Mouse (Mus musculus): ENCODE results near the gene Helz2. TPM values are rescaled to one million over a fixed set of nuclear protein-coding genes. Genes with fewer than 3 reads are reported as not detected.
A peak's percentile ranks its signal among the peaks of the same experiment; 100 is the strongest.
"Not testable (repeated sequence)": the region's sequence is repeated elsewhere in the genome, so short reads cannot be mapped to it uniquely, and the experiment has no call there.

The Helz2 gene
- polyA plus RNA-seq, 3 experiments from 2014 or later = 15.5 to 19.9 (median 17.9) TPM

DNA sequence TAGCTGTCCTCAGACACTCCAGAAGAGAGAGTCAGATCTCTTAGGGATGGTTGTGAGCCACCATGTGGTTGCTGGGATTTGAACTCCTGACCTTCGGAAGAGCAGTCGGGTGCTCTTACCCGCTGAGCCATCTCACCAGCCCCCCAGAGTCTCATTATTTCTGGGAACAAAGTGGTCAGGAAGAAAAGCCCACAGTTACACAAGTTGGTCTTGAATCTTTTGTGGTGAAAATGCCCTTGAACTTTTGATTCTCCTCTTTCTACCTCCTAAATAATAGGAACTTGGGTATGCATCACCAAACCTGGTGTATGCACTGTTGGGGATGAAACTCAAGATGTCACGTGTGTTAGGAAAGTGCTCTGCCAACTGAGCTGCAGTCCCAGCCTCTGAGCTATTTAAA lies 49.9 kb downstream of the Helz2 start:
- ATAC-seq = no peak

DNA sequence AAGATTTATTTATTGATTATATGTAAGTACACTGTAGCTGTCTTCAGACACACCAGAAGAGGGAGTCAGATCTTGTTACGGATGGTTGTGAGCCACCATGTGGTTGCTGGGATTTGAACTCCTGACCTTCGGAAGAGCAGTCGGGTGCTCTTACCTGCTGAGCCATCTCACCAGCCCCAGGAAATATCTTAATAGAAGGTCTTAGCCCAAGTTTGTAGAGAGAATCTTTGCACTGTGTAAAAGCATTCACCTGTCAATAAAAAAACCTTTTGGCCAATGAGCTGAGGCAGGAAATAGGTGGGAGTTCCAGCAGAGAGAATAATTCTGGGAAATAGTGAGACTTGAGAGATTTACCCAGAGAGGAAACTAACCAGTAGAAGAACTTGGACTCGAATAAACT lies 50.4 kb downstream of the Helz2 start:
- ATAC-seq = not testable (repeated sequence)

DNA sequence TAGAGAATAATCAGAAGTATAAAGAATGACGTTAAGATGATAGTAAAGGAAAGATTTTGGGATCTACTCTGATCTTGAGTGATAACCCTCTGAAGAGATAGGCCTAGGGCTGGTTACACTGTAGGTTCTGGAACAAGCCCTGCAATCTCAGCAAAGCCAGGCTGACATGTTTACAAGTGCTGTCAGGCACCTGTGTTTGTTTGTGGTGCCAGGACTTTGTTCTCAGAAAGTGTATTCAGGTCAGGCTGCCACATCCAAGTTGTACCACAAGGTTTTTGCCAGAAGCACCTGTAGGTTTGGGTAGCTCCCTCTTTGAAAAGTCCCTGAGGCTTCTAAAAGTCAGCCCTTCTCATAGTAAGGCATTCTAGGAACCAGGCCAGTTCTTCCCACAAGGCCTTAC lies 52.5 kb downstream of the Helz2 start:
- ATAC-seq = no peak

DNA sequence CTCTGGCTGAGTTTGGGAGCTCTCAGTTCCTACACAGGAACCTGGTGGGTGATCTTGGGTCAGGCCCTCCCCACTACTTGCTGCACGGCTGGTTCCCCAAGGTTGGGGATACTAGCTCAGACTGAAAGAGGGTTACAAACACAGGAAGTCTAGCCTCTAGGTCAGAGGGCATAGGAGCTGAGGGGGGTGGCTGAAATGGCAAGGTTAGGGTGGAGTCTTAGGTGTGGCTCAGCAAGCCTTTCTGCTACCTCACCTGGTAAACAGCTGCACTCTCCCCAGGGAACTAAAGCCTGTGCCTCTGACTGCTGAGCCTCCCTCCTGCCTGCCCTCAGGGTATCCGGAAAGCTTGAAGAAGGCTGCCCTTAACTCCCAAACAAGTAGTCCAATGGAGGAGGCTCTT lies 53.1 kb downstream of the Helz2 start:
- ATAC-seq = no peak

DNA sequence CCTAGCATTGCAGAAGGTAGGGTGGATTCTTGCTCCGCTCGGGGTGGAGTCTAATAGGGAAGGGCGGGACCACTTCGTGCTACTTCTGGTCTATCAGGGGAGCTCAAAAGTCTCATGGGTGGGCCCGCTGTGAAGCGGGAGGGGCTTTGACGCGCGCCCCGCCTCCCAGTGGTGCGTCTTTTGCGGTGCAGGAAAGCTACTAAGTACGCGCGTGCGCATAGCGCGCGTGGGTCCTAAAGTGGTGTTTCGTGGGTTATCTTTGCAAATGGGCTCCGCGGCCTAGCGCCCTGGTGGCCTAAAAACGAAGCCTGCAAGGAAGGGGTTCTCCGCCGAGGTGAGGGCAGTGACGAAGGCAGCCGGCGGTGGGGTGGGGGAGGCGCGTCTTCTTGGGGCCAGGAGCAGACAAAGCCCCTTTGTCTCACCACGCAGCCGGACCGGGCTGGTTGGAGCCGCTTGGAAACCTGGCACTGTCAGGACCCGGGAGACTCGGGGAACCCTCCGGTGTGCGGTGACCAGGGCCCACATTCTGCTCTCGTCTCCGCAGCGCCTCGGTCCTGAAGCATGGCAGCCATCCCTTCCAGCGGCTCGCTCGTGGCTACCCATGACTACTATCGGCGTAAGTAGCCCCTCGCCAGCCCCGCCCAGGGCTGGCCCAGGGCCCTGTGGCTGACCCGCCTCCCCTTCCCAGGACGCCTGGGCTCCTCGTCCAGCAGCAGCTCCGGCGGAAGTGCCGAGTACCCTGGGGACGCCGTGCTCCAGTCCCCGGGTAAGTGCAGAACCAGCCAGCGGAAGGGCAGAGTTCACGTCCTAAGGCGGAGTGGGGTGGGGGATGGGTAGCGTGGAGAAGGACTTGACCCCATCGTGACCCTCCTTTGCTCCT lies 54.5 kb downstream of the Helz2 start, which contains the start of gene Ppdpf:
TSS of gene Ppdpf (plus strand) at position 127 of the 880 bp plus-strand sequence.
- peak; percentile 92 for ATAC-seq

DNA sequence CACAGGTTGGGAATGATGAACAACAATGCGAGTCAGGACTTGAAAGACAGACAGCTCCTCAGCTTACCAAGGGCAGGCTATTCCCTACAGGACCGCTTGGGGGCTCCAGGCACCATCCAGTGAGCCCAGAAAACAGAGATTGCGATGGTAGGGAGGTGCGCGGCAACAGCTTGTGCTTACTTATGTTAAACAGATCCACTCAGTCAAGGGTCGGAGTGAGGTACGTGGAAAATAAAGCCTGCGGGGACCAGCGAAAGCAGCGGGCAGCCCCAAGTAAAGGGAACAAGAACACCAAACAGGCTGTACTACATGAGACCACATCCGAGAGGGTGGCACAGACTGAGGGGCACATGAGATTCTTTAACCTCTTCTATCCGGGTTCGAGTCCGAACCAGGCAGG lies 55.2 kb downstream of the Helz2 start:
- ATAC-seq = peak; percentile 73

DNA sequence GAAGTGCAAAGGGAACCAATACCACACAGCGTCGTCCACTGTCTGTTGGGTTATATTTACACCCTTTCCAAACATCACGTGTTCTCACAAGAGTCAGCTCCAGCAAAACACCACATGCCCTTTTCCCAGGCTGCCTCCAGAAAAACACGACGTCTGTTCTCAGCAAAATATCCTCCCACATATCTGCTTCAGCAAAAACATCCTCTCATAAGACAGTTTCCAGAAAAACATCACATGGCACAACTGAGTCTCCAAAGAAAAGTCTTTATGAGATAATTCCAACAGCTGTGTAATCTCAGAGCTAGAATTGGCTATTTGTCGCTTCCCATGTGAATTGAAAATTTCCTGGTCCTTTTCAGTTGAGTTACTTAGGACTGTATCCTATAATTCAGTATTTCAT lies 60.9 kb downstream of the Helz2 start:
- no peak for ATAC-seq

DNA sequence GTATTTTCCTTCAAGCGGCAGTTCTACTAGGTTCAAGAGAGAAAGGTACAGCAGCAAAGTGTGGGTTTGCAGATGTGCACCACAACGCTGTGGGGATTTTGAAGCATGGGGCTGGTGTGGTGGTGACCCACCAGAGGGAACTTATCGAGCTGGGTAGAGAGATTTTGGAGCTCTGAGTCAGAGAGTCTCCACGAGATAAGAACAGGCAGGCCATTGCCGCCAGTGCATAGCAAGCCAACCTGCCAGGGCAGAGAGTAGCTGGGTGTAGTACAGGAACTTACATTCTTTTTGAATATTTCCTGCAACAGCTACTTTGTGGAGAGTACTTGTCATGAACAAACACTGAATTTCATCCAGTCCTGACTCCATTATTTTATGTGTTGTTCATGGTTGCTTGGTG lies 63.4 kb downstream of the Helz2 start:
- ATAC-seq = no peak

DNA sequence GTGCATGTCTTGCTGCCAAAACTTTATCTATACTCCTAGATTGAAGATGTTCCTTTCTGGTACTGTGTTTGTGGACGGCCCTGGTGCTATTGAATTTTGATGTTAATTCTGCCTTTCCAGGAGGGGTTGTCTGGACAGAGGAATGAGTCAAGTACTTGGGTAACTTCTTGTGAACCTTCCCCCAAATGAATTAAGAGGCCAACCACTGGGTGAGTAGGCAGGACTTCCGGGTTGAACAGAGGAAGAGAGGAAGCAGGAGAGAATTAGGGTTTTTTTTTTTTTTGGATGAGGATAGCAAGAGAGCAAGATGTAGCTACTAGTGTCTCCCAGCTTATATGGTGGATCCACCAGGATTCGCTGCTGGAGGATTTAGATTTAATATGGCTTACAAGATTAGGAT lies 63.8 kb downstream of the Helz2 start:
- no peak for ATAC-seq

Other genes with a start within 250 kb of the Helz2 start
- gene Chrna4, start 198.5 kb downstream of the Helz2 start, polyA plus RNA-seq (2017; shearing (Covaris generic)) = not detected
- under 1 TPM in 1 of 3 experiments, not detected in 2; 0.19 TPM for gene Kcnq2, start 106.7 kb downstream of the Helz2 start, polyA plus RNA-seq (2017; shearing (Covaris generic))
- not detected for gene Eef1a2, start 85.0 kb downstream of the Helz2 start, polyA plus RNA-seq (2017; shearing (Covaris generic))
- gene Ppdpf, start 54.8 kb downstream of the Helz2 start, polyA plus RNA-seq (2017; shearing (Covaris generic)) = 100 to 1,000 TPM; 128 to 152 (median 146) TPM
- under 1 TPM in 1 of 3 experiments, not detected in 2; 0.09 TPM for gene Ptk6, start 39.2 kb downstream of the Helz2 start, polyA plus RNA-seq (2017; shearing (Covaris generic))
- under 1 TPM in 2 of 3 experiments, not detected in 1; 0.19 to 0.35 TPM for gene Srms, start 28.8 kb downstream of the Helz2 start, polyA plus RNA-seq (2017; shearing (Covaris generic))
- 1 to 10 TPM in 1 of 3 experiments, under 1 TPM in 2; 0.34 to 1.6 (median 0.53) TPM for gene Fndc11, start 22.0 kb downstream of the Helz2 start, polyA plus RNA-seq (2017; shearing (Covaris generic))
- 10 to 100 TPM in 2 of 3 experiments, 1 to 10 TPM in 1; 9.1 to 12.8 (median 11.0) TPM for gene Gmeb2, start 46.0 kb upstream of the Helz2 start, polyA plus RNA-seq (2017; shearing (Covaris generic))
- gene Stmn3, start 72.5 kb upstream of the Helz2 start, polyA plus RNA-seq (2017; shearing (Covaris generic)) = not detected
- gene Rtel1, start 77.7 kb upstream of the Helz2 start, polyA plus RNA-seq (2017; shearing (Covaris generic)) = 10 to 100 TPM; 31.4 to 34.5 (median 32.2) TPM
- 10 to 100 TPM; 18.5 to 21.8 (median 20.9) TPM for gene Zgpat, start 122.9 kb upstream of the Helz2 start, polyA plus RNA-seq (2017; shearing (Covaris generic))
- 10 to 100 TPM; 60.4 to 69.3 (median 60.4) TPM for gene Arfrp1, start 123.4 kb upstream of the Helz2 start, polyA plus RNA-seq (2017; shearing (Covaris generic))
- 100 to 1,000 TPM; 340 to 573 (median 348) TPM for gene Lime1, start 138.1 kb upstream of the Helz2 start, polyA plus RNA-seq (2017; shearing (Covaris generic))
- 1 to 10 TPM; 3.6 to 4.3 (median 3.7) TPM for gene Zbtb46, start 217.4 kb upstream of the Helz2 start, polyA plus RNA-seq (2017; shearing (Covaris generic))